Mouse (Mus musculus): Measurements from ENCODE around the gene Gm10570. TPM values are rescaled to one million over a fixed set of nuclear protein-coding genes. Genes with fewer than 3 reads are reported as not detected.

Gm10570 gene
- total and polyA plus RNA-seq, 2 experiments from 2014 or later, result 1.9 TPM; not detected in 1

DNA sequence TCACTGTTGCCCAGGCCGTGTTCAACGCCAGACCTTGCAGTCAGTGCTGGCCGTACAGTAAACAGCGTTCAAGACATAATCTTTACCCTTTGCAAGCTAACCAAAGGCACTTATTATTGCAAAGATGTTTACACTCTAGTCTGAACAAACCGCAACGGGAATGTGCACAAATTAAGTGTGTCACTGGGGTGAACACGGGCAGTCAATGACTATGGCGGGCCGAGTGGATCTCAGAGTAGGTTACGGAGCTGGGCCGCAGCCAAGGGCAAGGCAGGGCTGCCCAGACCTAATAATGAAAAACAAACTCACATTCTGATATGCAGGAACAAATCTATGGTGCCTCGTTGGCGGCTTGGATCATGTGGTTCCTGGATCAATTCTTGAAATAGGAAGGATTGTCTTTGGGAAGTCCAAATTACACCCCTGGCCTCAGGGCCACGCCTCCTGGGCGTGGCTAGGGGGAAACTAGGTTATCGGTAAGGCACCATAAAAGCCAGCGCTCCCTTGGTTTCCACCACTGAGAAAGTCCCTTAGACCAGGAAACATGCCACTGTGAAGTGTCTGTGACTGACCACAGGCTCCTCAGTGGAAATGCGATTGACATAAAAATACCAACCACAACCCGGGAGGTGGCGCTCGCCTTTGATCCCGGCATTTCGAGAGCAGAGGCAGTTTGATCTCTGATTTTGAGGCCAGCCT is 13.3 kb downstream of the Gm10570 start:
- no peak overlapping the region for H3K9ac ChIP-seq (replicated peaks; ENCODE audit: low read length, poor library complexity, severe bottlenecking)
- H3K27me3 ChIP-seq (ENCODE audit: insufficient read depth, low read length), result no peaks in the 10 kb centered on the region
- H3K4me2 ChIP-seq (ENCODE audit: low read depth, low read length, poor library complexity, severe bottlenecking), result no peak overlapping the region
- ATAC-seq (ENCODE audit: low FRiP score), result no peak
- no peak overlapping the region for H3K27ac ChIP-seq (ENCODE audit: low read depth, low read length)
- H3K9me3 ChIP-seq (ENCODE audit: low read length), result no peaks in the 10 kb centered on the region
- 57% methylated on average over 23 of the region's 23 CpGs for WGBS
- no peak for DNase-seq (ENCODE audit: low spot score)
- TF ChIP-seq CTCF (IDR thresholded peaks at IDR 0.05), result peak; percentile 27
- no peak overlapping the region for H3K4me3 ChIP-seq (ENCODE audit: low read depth, low read length)
- H3K4me1 ChIP-seq (ENCODE audit: insufficient read depth, low read length), result no peaks in the 10 kb centered on the region
- no peaks in the 10 kb centered on the region for H3K36me3 ChIP-seq (ENCODE audit: insufficient read depth, low read length)

DNA sequence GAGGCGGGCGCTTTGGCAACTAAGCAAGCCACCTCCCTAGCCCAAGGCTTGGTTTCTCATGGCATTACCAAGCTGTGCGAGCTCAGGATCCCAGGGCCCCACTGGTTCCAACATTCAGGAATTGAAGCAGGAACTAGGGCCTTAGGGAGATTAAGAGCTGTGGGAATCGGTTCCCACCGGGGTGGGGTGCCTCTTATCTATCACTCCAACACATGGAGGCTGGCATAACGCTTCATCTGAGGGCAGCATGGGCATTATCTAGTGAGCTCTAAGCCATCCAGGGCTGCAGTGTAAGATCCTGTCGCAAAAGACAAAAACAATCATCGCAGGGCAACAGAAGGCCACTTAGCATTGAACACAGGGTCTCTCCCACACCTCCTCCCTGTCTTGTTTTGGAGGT is 14.0 kb downstream of the Gm10570 start:
- DNase-seq (ENCODE audit: low spot score), result no peak
- 84% methylated on average over 8 of the region's 8 CpGs for WGBS
- no peak for ATAC-seq (ENCODE audit: low FRiP score)
- Histone ChIP-seq H3K27ac (ENCODE audit: low read depth, low read length) (no peak overlapping the region), H3K9ac (replicated peaks; ENCODE audit: low read length, poor library complexity, severe bottlenecking) (no peak overlapping the region), H3K9me3 (ENCODE audit: low read length) (no peaks in the 10 kb centered on the region), H3K4me3 (ENCODE audit: low read depth, low read length) (no peak overlapping the region), H3K4me1 (ENCODE audit: insufficient read depth, low read length) (no peaks in the 10 kb centered on the region), H3K36me3 (ENCODE audit: insufficient read depth, low read length) (no peaks in the 10 kb centered on the region), H3K4me2 (ENCODE audit: low read depth, low read length, poor library complexity, severe bottlenecking) (no peak overlapping the region), H3K27me3 (ENCODE audit: insufficient read depth, low read length) (no peaks in the 10 kb centered on the region)
- TF ChIP-seq CTCF (IDR thresholded peaks at IDR 0.05), result no peak

DNA sequence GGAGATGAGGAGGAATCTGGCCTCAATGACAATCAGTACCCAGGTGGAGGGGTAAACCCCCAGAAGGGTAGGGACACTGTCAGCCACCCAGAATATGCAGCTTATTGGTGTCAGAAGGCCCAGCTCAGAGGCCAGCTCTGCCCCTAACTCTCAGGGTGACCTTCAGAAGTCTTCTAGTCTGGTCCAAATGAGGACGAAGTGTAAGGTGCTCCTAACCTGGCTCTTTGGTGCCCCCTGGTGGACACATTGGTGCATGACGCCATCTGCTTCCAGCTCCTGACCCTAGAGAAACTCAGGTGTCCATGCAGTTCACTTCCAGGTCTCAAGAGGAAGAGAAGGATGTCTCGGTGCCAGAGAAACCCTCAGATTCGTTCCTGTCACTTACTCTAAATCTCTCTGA is 16.2 kb downstream of the Gm10570 start:
- Histone ChIP-seq H3K4me2 (ENCODE audit: low read depth, low read length, poor library complexity, severe bottlenecking) (no peak overlapping the region), H3K4me3 (ENCODE audit: low read depth, low read length) (no peak overlapping the region), H3K27ac (ENCODE audit: low read depth, low read length) (no peak overlapping the region), H3K9me3 (ENCODE audit: low read length) (no peaks in the 10 kb centered on the region), H3K4me1 (ENCODE audit: insufficient read depth, low read length) (no peaks in the 10 kb centered on the region), H3K9ac (replicated peaks; ENCODE audit: low read length, poor library complexity, severe bottlenecking) (no peak overlapping the region), H3K36me3 (ENCODE audit: insufficient read depth, low read length) (no peaks in the 10 kb centered on the region), H3K27me3 (ENCODE audit: insufficient read depth, low read length) (no peaks in the 10 kb centered on the region)
- DNase-seq (ENCODE audit: low spot score), result peak; percentile 84
- TF ChIP-seq CTCF (IDR thresholded peaks at IDR 0.05), result peak; percentile 94
- no peak for ATAC-seq (ENCODE audit: low FRiP score)
- WGBS, result 9% methylated on average over 4 of the region's 4 CpGs

GRCm38 (mm10) chr4:130289824-130290223 is 18.6 kb downstream of the Gm10570 start:
- H3K27ac ChIP-seq (ENCODE audit: low read depth, low read length), result no peak overlapping the region
- H3K9me3 ChIP-seq (ENCODE audit: low read length), result no peaks in the 10 kb centered on the region
- ATAC-seq (ENCODE audit: low FRiP score) (no peak), DNase-seq (ENCODE audit: low spot score) (no peak)
- no peak overlapping the region for H3K4me2 ChIP-seq (ENCODE audit: low read depth, low read length, poor library complexity, severe bottlenecking)
- no peaks in the 10 kb centered on the region for H3K27me3 ChIP-seq (ENCODE audit: insufficient read depth, low read length)
- H3K9ac ChIP-seq (replicated peaks; ENCODE audit: low read length, poor library complexity, severe bottlenecking), result no peak overlapping the region
- no peak for TF ChIP-seq CTCF (IDR thresholded peaks at IDR 0.05)
- H3K4me1 ChIP-seq (ENCODE audit: insufficient read depth, low read length), result no peaks in the 10 kb centered on the region
- H3K4me3 ChIP-seq (ENCODE audit: low read depth, low read length), result no peak overlapping the region
- no peaks in the 10 kb centered on the region for H3K36me3 ChIP-seq (ENCODE audit: insufficient read depth, low read length)
- WGBS, result 80% methylated on average over 3 of the region's 3 CpGs

GRCm38 (mm10) chr4:130286531-130286930 is 21.9 kb downstream of the Gm10570 start:
- Histone ChIP-seq H3K4me3 (ENCODE audit: low read depth, low read length) (no peak overlapping the region), H3K27me3 (ENCODE audit: insufficient read depth, low read length) (no peaks in the 10 kb centered on the region), H3K4me2 (ENCODE audit: low read depth, low read length, poor library complexity, severe bottlenecking) (no peak overlapping the region), H3K4me1 (ENCODE audit: insufficient read depth, low read length) (no peaks in the 10 kb centered on the region), H3K9me3 (ENCODE audit: low read length) (no peaks in the 10 kb centered on the region), H3K9ac (replicated peaks; ENCODE audit: low read length, poor library complexity, severe bottlenecking) (no peak overlapping the region), H3K36me3 (ENCODE audit: insufficient read depth, low read length) (no peaks in the 10 kb centered on the region), H3K27ac (ENCODE audit: low read depth, low read length) (no peak overlapping the region)
- TF ChIP-seq CTCF (IDR thresholded peaks at IDR 0.05), result no peak
- no peak for ATAC-seq (ENCODE audit: low FRiP score)
- 47% methylated on average over 3 of the region's 3 CpGs for WGBS
- no peak for DNase-seq (ENCODE audit: low spot score)

- Histone ChIP-seq H3K4me3 (ENCODE audit: low read depth, low read length) (no peak overlapping the region), H3K9me3 (ENCODE audit: low read length) (no peaks in the 10 kb centered on the region), H3K9ac (replicated peaks; ENCODE audit: low read length, poor library complexity, severe bottlenecking) (no peak overlapping the region), H3K27me3 (ENCODE audit: insufficient read depth, low read length) (no peaks in the 10 kb centered on the region), H3K27ac (ENCODE audit: low read depth, low read length) (no peak overlapping the region), H3K4me2 (ENCODE audit: low read depth, low read length, poor library complexity, severe bottlenecking) (no peak overlapping the region), H3K4me1 (ENCODE audit: insufficient read depth, low read length) (no peaks in the 10 kb centered on the region), H3K36me3 (ENCODE audit: insufficient read depth, low read length) (no peaks in the 10 kb centered on the region)
- TF ChIP-seq CTCF (IDR thresholded peaks at IDR 0.05), result no peak
- ATAC-seq (ENCODE audit: low FRiP score), result no peak
- DNase-seq (ENCODE audit: low spot score), result no peak
- WGBS, result 83% methylated on average over 9 of the region's 9 CpGs
Measured at GRCm38 (mm10) chr4:130283826-130284225, 24.6 kb downstream of the Gm10570 start.

Measured in midbrain, postnatal 0 days (tissue).